Mouse (Mus musculus): ENCODE data around the gene Bdkrb2.

DNA sequence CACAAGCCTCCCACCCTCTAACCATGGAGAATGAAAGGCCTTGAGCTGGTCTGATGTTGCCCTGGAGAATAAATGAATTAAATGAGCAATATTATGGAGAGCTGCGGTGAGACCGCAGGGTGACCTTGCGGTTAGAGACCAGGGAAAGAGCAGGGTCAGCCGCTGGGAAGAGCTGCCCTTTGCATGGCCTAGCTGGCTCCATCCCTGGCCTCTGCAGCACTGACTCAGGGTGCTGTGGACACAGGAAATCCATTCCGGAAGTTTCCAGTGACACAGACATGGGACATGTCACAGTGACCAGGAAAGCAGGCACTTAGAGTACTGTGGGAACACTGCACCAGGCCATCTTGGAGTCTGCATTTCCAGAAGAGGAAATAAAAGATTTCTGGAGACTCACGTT is 14.1 kb upstream of the Bdkrb2 start:
- TF ChIP-seq CTCF (IDR thresholded peaks at IDR 0.05; ENCODE audit: low read depth, low read length) (no peak), POLR2AphosphoS5 (IDR thresholded peaks at IDR 0.05; ENCODE audit: insufficient replicate concordance, low read depth, low read length) (no peak)
